Mouse (Mus musculus) cortical plate, adult 2 months (tissue): ENCODE data around the gene Agbl5.

Source experiments
- CTCF ChIP-seq: fragments of 200-500 bp; IDR thresholded peaks from 2 replicates; pipeline ENCODE4 v1.5.1; 2011; ENCODE audit warnings: mild to moderate bottlenecking, control low read depth, low read length; ENCODE audit not compliant: insufficient read depth; ENCODE audit errors: extremely low read depth
- POLR2A ChIP-seq: fragments of 200-500 bp; IDR thresholded peaks from 2 replicates; pipeline ENCODE4 v1.6.1; 2011; ENCODE audit warnings: mild to moderate bottlenecking, low read length, control low read depth; ENCODE audit not compliant: insufficient read depth; ENCODE audit errors: extremely low read depth

GRCm38 (mm10) chr5:30863852-30864251, 24.6 kb upstream of the Agbl5 start:
- no peak for TF ChIP-seq CTCF
- TF ChIP-seq POLR2A = no peak
